Mouse (Mus musculus) kidney, postnatal 14 days (tissue): ENCODE results near the gene Hunk.

ENCODE experiments used
- DNase-seq: peaks from one replicate; pipeline ENCODE4 v3.0.0; 2022; ENCODE audit warnings: mixed read lengths

The Hunk gene

GRCm38 (mm10) chr16:90395996-90396556, 10.3 kb downstream of the Hunk start:
- DNase-seq = no peak

- DNase-seq = no peak
Measured at GRCm38 (mm10) chr16:90396882-90397281, 11.1 kb downstream of the Hunk start.

- DNase-seq = peak; percentile 61
Measured at GRCm38 (mm10) chr16:90400314-90400713, 14.5 kb downstream of the Hunk start.

GRCm38 (mm10) chr16:90400906-90401666, 15.3 kb downstream of the Hunk start:
- no peak for DNase-seq

GRCm38 (mm10) chr16:90402292-90402691, 16.5 kb downstream of the Hunk start:
- DNase-seq = peak; percentile 42

GRCm38 (mm10) chr16:90405195-90405594, 19.4 kb downstream of the Hunk start:
- no peak for DNase-seq

GRCm38 (mm10) chr16:90405599-90405998, 19.8 kb downstream of the Hunk start:
- DNase-seq = no peak

- DNase-seq = peak; percentile 29
Measured at GRCm38 (mm10) chr16:90407541-90408289, 21.9 kb downstream of the Hunk start.

GRCm38 (mm10) chr16:90412096-90413082, 26.6 kb downstream of the Hunk start:
- peak; percentile 83 for DNase-seq

- DNase-seq = no peak
Measured at GRCm38 (mm10) chr16:90416621-90417020, 30.8 kb downstream of the Hunk start.

GRCm38 (mm10) chr16:90418661-90419060, 32.8 kb downstream of the Hunk start:
- DNase-seq = no peak

GRCm38 (mm10) chr16:90421145-90421544, 35.3 kb downstream of the Hunk start:
- DNase-seq = no peak

GRCm38 (mm10) chr16:90421551-90421950, 35.7 kb downstream of the Hunk start:
- peak; percentile 34 for DNase-seq

GRCm38 (mm10) chr16:90422108-90422529, 36.3 kb downstream of the Hunk start:
- DNase-seq = peak; percentile 62

GRCm38 (mm10) chr16:90423898-90424297, 38.1 kb downstream of the Hunk start:
- no peak for DNase-seq

- no peak for DNase-seq
Measured at GRCm38 (mm10) chr16:90424391-90424790, 38.6 kb downstream of the Hunk start.

GRCm38 (mm10) chr16:90426234-90426633, 40.4 kb downstream of the Hunk start:
- no peak for DNase-seq

GRCm38 (mm10) chr16:90427838-90428630, 42.2 kb downstream of the Hunk start:
- no peak for DNase-seq

GRCm38 (mm10) chr16:90433551-90433950, 47.7 kb downstream of the Hunk start:
- DNase-seq = no peak

GRCm38 (mm10) chr16:90435231-90435630, 49.4 kb downstream of the Hunk start:
- no peak for DNase-seq

- DNase-seq = no peak
Measured at GRCm38 (mm10) chr16:90437276-90437675, 51.5 kb downstream of the Hunk start.

GRCm38 (mm10) chr16:90439493-90439892, 53.7 kb downstream of the Hunk start:
- no peak for DNase-seq
